Mouse (Mus musculus): ENCODE measurements around the gene Asb7. TPM values are rescaled to one million over a fixed set of nuclear protein-coding genes. Genes with fewer than 3 reads are reported as not detected.

The Asb7 gene
- 14.2 and 14.6 TPM in 2 replicates for polyA plus RNA-seq (2016; fragmentation: Nextera tagmentation; extraction: Ambion mirVana)

DNA sequence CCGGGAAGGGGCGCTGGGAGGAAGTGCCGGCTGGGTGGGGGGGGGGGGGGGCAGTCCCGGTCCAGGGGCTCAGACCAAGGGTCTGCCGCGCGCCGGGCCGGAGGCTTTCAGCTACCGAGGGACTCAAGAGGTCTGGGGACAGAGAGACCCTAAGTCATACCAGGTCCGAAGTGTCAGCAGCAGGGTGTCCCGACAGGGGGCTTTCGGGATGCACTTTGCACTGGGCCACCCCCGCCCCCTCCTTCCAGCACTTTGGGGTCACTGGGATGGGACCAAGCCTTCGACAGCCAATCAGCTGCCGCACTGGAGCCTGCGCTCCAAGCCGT, at the start of gene Asb7:
TSS of gene Asb7 (minus strand) at position 303 of the 326 bp plus-strand sequence.
- peak within 1 kb of the TSS; percentile 97 for H3K4me2 ChIP-seq
- H3K4me3 ChIP-seq, result peak within 1 kb of the TSS; percentile 78
- H3K27me3 ChIP-seq (replicated peaks), result no peaks in the 10 kb centered on the region
- no peaks in the 10 kb centered on the region for H3K9me3 ChIP-seq (replicated peaks)
- peak within 1 kb of the TSS; percentile 63 for H3K27ac ChIP-seq (ENCODE audit: poor library complexity, severe bottlenecking)
- WGBS, result 0% methylated on average over 18 of the region's 18 CpGs
- peaks cover 10% of the 10 kb centered on the region for H3K4me1 ChIP-seq (replicated peaks)
- ATAC-seq (ENCODE audit: insufficient number of reproducible peaks, low FRiP score), result peak; percentile 59
- H3K9ac ChIP-seq, result peak within 1 kb of the TSS; percentile 88
- peaks cover 10% of the 10 kb centered on the region for H3K36me3 ChIP-seq

- Histone ChIP-seq H3K4me3 (no peak overlapping the region), H3K9me3 (replicated peaks) (no peaks in the 10 kb centered on the region), H3K9ac (no peak overlapping the region), H3K36me3 (no peaks in the 10 kb centered on the region), H3K27ac (ENCODE audit: poor library complexity, severe bottlenecking) (no peak overlapping the region), H3K4me2 (no peak overlapping the region), H3K27me3 (replicated peaks) (no peaks in the 10 kb centered on the region), H3K4me1 (replicated peaks) (peaks cover 24% of the 10 kb centered on the region)
- no peak for ATAC-seq (ENCODE audit: insufficient number of reproducible peaks, low FRiP score)
- WGBS, result 78% methylated on average over 4 of the region's 4 CpGs
These were observed 48.0 kb upstream of the Asb7 start for GRCm38 (mm10) chr7:66737418-66737817.

GRCm38 (mm10) chr7:66734993-66735392, 45.6 kb upstream of the Asb7 start:
- H3K4me3 ChIP-seq, result no peak overlapping the region
- H3K4me2 ChIP-seq, result no peak overlapping the region
- no peak for ATAC-seq (ENCODE audit: insufficient number of reproducible peaks, low FRiP score)
- no peak overlapping the region for H3K9ac ChIP-seq
- no peaks in the 10 kb centered on the region for H3K27me3 ChIP-seq (replicated peaks)
- no peak overlapping the region; the same call in 1 of the 2 replicates for H3K27ac ChIP-seq (ENCODE audit: poor library complexity, severe bottlenecking)
- H3K36me3 ChIP-seq, result no peaks in the 10 kb centered on the region
- WGBS, result 40% methylated on average over 6 of the region's 6 CpGs
- peaks cover 4% of the 10 kb centered on the region; the same call in 1 of the 2 replicates for H3K4me1 ChIP-seq (replicated peaks)
- H3K9me3 ChIP-seq (replicated peaks), result no peaks in the 10 kb centered on the region

GRCm38 (mm10) chr7:66734466-66734865, 45.1 kb upstream of the Asb7 start:
- H3K4me1 ChIP-seq (replicated peaks), result peaks cover 4% of the 10 kb centered on the region; the same call in 1 of the 2 replicates
- WGBS, result 82% methylated on average over 4 of the region's 4 CpGs

GRCm38 (mm10) chr7:66733882-66734281, 44.5 kb upstream of the Asb7 start:
- H3K9me3 ChIP-seq (replicated peaks), result no peaks in the 10 kb centered on the region
- H3K4me3 ChIP-seq, result no peak overlapping the region
- peaks cover 4% of the 10 kb centered on the region; the same call in 1 of the 2 replicates for H3K4me1 ChIP-seq (replicated peaks)
- whole genome bisulfite sequencing, result 89% methylated on average over 11 of the region's 11 CpGs
- no peak for ATAC-seq (ENCODE audit: insufficient number of reproducible peaks, low FRiP score)
- no peak overlapping the region for H3K4me2 ChIP-seq
- H3K27ac ChIP-seq (ENCODE audit: poor library complexity, severe bottlenecking), result no peak overlapping the region
- H3K27me3 ChIP-seq (replicated peaks), result no peaks in the 10 kb centered on the region
- H3K9ac ChIP-seq, result no peak overlapping the region
- no peaks in the 10 kb centered on the region for H3K36me3 ChIP-seq

More at GRCm38 (mm10) chr7:66734466-66734865, 45.1 kb upstream of the Asb7 start:
- Histone ChIP-seq H3K27ac (ENCODE audit: poor library complexity, severe bottlenecking) (no peak overlapping the region), H3K36me3 (no peaks in the 10 kb centered on the region), H3K4me3 (no peak overlapping the region), H3K9ac (no peak overlapping the region), H3K9me3 (replicated peaks) (no peaks in the 10 kb centered on the region), H3K4me2 (no peak overlapping the region), H3K27me3 (replicated peaks) (no peaks in the 10 kb centered on the region)
- ATAC-seq (ENCODE audit: insufficient number of reproducible peaks, low FRiP score), result no peak

DNA sequence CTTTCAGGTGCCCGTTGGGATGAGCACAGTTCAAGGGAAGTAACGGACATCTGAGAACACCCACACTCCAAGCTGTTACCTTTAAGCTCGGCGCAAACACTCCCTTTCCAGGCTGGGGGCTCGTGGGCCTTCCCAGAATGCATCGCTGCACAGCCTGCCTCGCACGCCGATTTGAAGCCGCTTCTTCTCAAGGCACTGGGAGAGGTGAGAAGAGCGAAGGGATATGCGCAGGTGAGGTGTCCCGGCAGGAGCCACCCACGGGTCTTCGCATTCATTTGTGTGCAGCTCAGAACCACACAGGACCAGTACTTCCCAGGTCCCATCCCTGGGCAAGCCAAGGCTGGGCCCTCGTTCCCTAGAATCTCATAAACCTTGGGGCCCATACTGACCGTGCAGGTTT, 44.0 kb upstream of the Asb7 start:
- H3K36me3 ChIP-seq, result no peaks in the 10 kb centered on the region
- H3K4me1 ChIP-seq (replicated peaks), result peaks cover 4% of the 10 kb centered on the region; the same call in 1 of the 2 replicates
- no peak overlapping the region for H3K27ac ChIP-seq (ENCODE audit: poor library complexity, severe bottlenecking)
- ATAC-seq (ENCODE audit: insufficient number of reproducible peaks, low FRiP score), result no peak
- no peaks in the 10 kb centered on the region for H3K9me3 ChIP-seq (replicated peaks)
- H3K27me3 ChIP-seq (replicated peaks), result no peaks in the 10 kb centered on the region
- no peak overlapping the region for H3K4me3 ChIP-seq
- 90% methylated on average over 17 of the region's 17 CpGs for WGBS
- no peak overlapping the region for H3K9ac ChIP-seq
- no peak overlapping the region for H3K4me2 ChIP-seq

- Histone ChIP-seq H3K27me3 (replicated peaks) (no peaks in the 10 kb centered on the region), H3K4me2 (no peak overlapping the region), H3K36me3 (no peaks in the 10 kb centered on the region), H3K9me3 (replicated peaks) (no peaks in the 10 kb centered on the region), H3K4me1 (replicated peaks) (no peaks in the 10 kb centered on the region; the same call in 1 of the 2 replicates), H3K4me3 (no peak overlapping the region), H3K9ac (no peak overlapping the region), H3K27ac (ENCODE audit: poor library complexity, severe bottlenecking) (no peak overlapping the region)
- ATAC-seq (ENCODE audit: insufficient number of reproducible peaks, low FRiP score), result no peak
- WGBS, result 87% methylated on average over 2 of the region's 2 CpGs
These were observed 39.8 kb upstream of the Asb7 start for GRCm38 (mm10) chr7:66729232-66729631.

DNA sequence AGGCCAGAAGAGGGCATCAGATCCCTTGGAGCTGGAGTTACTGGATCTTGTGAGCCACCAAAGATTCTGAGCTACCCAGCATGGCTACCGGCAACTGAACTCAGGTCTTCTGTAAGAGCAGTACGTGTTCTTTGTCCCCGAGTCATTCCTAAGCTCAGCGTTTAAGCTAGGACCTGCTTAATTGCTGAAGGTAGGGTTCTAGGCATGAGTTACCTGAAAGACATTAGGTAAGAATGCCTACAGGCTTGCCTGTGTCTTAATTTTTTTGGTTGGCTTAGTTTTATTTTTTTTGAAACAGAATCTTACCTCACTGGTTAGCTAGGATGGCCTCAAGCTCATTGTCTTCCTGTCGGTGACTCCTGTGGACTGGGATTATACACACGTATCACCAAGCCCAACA, 38.7 kb upstream of the Asb7 start:
- H3K4me1 ChIP-seq (replicated peaks), result no peaks in the 10 kb centered on the region; the same call in 1 of the 2 replicates
- 92% methylated on average over 6 of the region's 6 CpGs for WGBS

GRCm38 (mm10) chr7:66724954-66725353, 35.6 kb upstream of the Asb7 start:
- H3K4me3 ChIP-seq, result no peak overlapping the region
- WGBS, result 74% methylated on average over 6 of the region's 6 CpGs
- no peak overlapping the region for H3K27ac ChIP-seq (ENCODE audit: poor library complexity, severe bottlenecking)
- no peak for ATAC-seq (ENCODE audit: insufficient number of reproducible peaks, low FRiP score)
- H3K27me3 ChIP-seq (replicated peaks), result no peaks in the 10 kb centered on the region
- no peak overlapping the region for H3K9ac ChIP-seq
- no peak overlapping the region for H3K4me2 ChIP-seq
- H3K4me1 ChIP-seq (replicated peaks), result no peaks in the 10 kb centered on the region; the same call in 1 of the 2 replicates
- peaks cover 10% of the 10 kb centered on the region for H3K36me3 ChIP-seq
- 0 out of 2 replicates have a peak, but pooled peaks cover 2% of the 10 kb centered on the region for H3K9me3 ChIP-seq (replicated peaks)

More for the DNA sequence above, 38.7 kb upstream of the Asb7 start:
- no peak overlapping the region for H3K4me3 ChIP-seq
- no peak overlapping the region for H3K27ac ChIP-seq (ENCODE audit: poor library complexity, severe bottlenecking)
- no peaks in the 10 kb centered on the region for H3K36me3 ChIP-seq
- no peaks in the 10 kb centered on the region for H3K9me3 ChIP-seq (replicated peaks)
- H3K27me3 ChIP-seq (replicated peaks), result no peaks in the 10 kb centered on the region
- no peak overlapping the region for H3K9ac ChIP-seq
- no peak for ATAC-seq (ENCODE audit: insufficient number of reproducible peaks, low FRiP score)
- no peak overlapping the region for H3K4me2 ChIP-seq

DNA sequence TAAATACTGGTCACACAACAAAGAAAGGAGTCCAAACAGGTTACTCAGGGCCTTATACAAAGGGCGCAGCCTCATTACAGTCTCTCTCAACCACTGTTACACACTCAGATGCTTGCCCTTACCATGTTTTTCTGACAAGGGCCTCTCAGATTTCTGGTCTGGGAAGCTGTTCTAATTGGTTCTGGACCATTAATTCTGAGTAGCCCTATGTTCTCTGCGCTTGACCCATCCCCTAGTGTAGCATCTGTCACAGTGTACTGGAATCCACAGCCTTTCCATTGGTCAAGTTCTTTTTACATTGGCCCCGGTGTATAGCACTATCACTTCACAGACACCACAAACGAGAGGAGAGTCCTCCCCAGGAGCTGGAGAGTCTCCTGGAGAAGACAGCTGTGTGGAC, 35.1 kb upstream of the Asb7 start:
- no peak overlapping the region for H3K4me3 ChIP-seq
- no peak for ATAC-seq (ENCODE audit: insufficient number of reproducible peaks, low FRiP score)
- WGBS, result 87% methylated on average over 4 of the region's 4 CpGs
- H3K27ac ChIP-seq (ENCODE audit: poor library complexity, severe bottlenecking), result no peak overlapping the region
- H3K4me2 ChIP-seq, result no peak overlapping the region
- no peaks in the 10 kb centered on the region for H3K27me3 ChIP-seq (replicated peaks)
- H3K9ac ChIP-seq, result no peak overlapping the region
- H3K9me3 ChIP-seq (replicated peaks), result 0 out of 2 replicates have a peak, but pooled peaks cover 2% of the 10 kb centered on the region
- no peaks in the 10 kb centered on the region; the same call in 1 of the 2 replicates for H3K4me1 ChIP-seq (replicated peaks)
- peaks cover 10% of the 10 kb centered on the region for H3K36me3 ChIP-seq

- no peak overlapping the region for H3K4me3 ChIP-seq
- H3K9ac ChIP-seq, result no peak overlapping the region
- no peaks in the 10 kb centered on the region for H3K9me3 ChIP-seq (replicated peaks)
- no peaks in the 10 kb centered on the region for H3K27me3 ChIP-seq (replicated peaks)
- no peak overlapping the region for H3K27ac ChIP-seq (ENCODE audit: poor library complexity, severe bottlenecking)
- no peak for ATAC-seq (ENCODE audit: insufficient number of reproducible peaks, low FRiP score)
- WGBS, result 43% methylated on average over 2 of the region's 2 CpGs
- peaks cover 47% of the 10 kb centered on the region for H3K36me3 ChIP-seq
- no peaks in the 10 kb centered on the region for H3K4me1 ChIP-seq (replicated peaks)
- no peak overlapping the region for H3K4me2 ChIP-seq
These were observed 21.8 kb upstream of the Asb7 start for GRCm38 (mm10) chr7:66711166-66711565.

DNA sequence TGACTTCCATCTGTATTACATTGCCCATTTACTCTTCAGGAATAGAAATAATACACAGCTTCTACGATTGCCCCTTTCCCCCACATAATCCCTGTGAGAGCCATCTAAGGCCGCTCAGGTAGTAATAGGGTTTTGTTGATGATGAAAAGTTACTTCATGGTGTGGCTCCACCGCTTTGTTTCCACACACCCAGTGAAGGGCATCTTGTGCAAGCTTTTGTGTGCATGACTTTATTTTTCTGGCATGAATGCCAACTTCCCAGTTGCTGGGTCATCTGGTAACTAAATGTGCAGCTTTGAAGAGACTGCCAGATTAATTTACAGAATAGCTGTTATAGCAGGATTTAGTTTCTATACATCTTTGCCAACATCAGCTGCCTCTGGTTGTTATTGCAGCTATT, 15.2 kb upstream of the Asb7 start:
- 93% methylated on average over 3 of the region's 3 CpGs for WGBS
- Histone ChIP-seq H3K36me3 (peaks cover 45% of the 10 kb centered on the region), H3K4me2 (no peak overlapping the region), H3K9me3 (replicated peaks) (no peaks in the 10 kb centered on the region), H3K27ac (ENCODE audit: poor library complexity, severe bottlenecking) (no peak overlapping the region), H3K4me1 (replicated peaks) (no peaks in the 10 kb centered on the region), H3K9ac (no peak overlapping the region), H3K27me3 (replicated peaks) (no peaks in the 10 kb centered on the region), H3K4me3 (no peak overlapping the region)
- no peak for ATAC-seq (ENCODE audit: insufficient number of reproducible peaks, low FRiP score)

Data from heart, embryonic 12.5 days (tissue).